Mouse (Mus musculus) gastrocnemius, postnatal 14 days (tissue): Measurements from ENCODE around the gene Anks4b. TPM values are rescaled to one million over a fixed set of nuclear protein-coding genes. Genes with fewer than 3 reads are reported as not detected.
A peak's percentile ranks its signal among the peaks of the same experiment; 100 is the strongest.

Experiments used
- DNase-seq: peaks from one replicate; pipeline ENCODE4 v3.0.0; 2021; ENCODE audit warnings: mixed read lengths
- intact Hi-C: fragments of 180-260 bp; cut with DNase I; formaldehyde crosslinking; loops from one replicate; pipeline ENCODE4 v1.15.1; 2025; ENCODE audit warnings: low total_unique reads
- long read RNA-seq, 2 experiments: library from polyadenylated mRNA; stranded (forward); transcript quantifications; one replicate each; pipeline ENCODE4 v2.0.0; 2021
- total RNA-seq, 2 experiments: library from RNA; stranded (reverse); gene quantifications; 2 replicates each; pipeline ENCODE4 v1.2.3; 2021

Gene Anks4b
- under 1 TPM in 1 of 2 experiments, not detected in 1; 0.04 TPM for total RNA-seq
- long read RNA-seq, experiment 1, result 0 reads
- long read RNA-seq, experiment 2, result 0 reads

GRCm38 (mm10) chr7:120173603-120174244, at the start of gene Anks4b:
TSS of gene Anks4b (plus strand) at chr7:120173858.
- no peak for DNase-seq
- intact Hi-C loops, result no loop called here

GRCm38 (mm10) chr7:120124844-120125243, 48.8 kb upstream of the Anks4b start:
- DNase-seq, result peak; percentile 57
- intact Hi-C loops, result loop anchor here (2.0 kb wide), 1 partner anchor 80 kb away; no protein-coding TSS in a partner anchor

- intact Hi-C loops, result no loop called here
- no peak for DNase-seq
These were observed 46.5 kb upstream of the Anks4b start for GRCm38 (mm10) chr7:120126976-120127685.

GRCm38 (mm10) chr7:120127686-120128059, 46.0 kb upstream of the Anks4b start:
- intact Hi-C loops, result no loop called here
- DNase-seq, result no peak

GRCm38 (mm10) chr7:120128951-120129350, 44.7 kb upstream of the Anks4b start:
- no peak for DNase-seq
- intact Hi-C loops, result no loop called here

GRCm38 (mm10) chr7:120142743-120143142, 30.9 kb upstream of the Anks4b start:
- DNase-seq, result no peak
- intact Hi-C loops, result no loop called here

GRCm38 (mm10) chr7:120145191-120145590, 28.5 kb upstream of the Anks4b start, which contains the start of gene Zp2:
TSS of gene Zp2 (minus strand) at chr7:120145291.
- no peak for DNase-seq
- intact Hi-C loops, result no loop called here

- intact Hi-C loops, result no loop called here
- DNase-seq, result no peak
These were observed 23.4 kb upstream of the Anks4b start for GRCm38 (mm10) chr7:120150257-120150656.

GRCm38 (mm10) chr7:120150898-120151297, 22.8 kb upstream of the Anks4b start:
- no peak for DNase-seq
- intact Hi-C loops, result no loop called here

GRCm38 (mm10) chr7:120156841-120157409, 16.7 kb upstream of the Anks4b start:
- no peak for DNase-seq
- intact Hi-C loops, result no loop called here

- intact Hi-C loops, result no loop called here
- no peak for DNase-seq
These were observed 16.0 kb upstream of the Anks4b start for GRCm38 (mm10) chr7:120157575-120158061.

- DNase-seq, result no peak
- intact Hi-C loops, result no loop called here
These were observed 15.5 kb upstream of the Anks4b start for GRCm38 (mm10) chr7:120158121-120158613.

GRCm38 (mm10) chr7:120163581-120164251, 9.9 kb upstream of the Anks4b start:
- DNase-seq, result no peak
- intact Hi-C loops, result no loop called here

- intact Hi-C loops, result no loop called here
- no peak for DNase-seq
These were observed 1.4 kb upstream of the Anks4b start for GRCm38 (mm10) chr7:120172188-120172700.

GRCm38 (mm10) chr7:120174723-120175504, 1.3 kb downstream of the Anks4b start:
- DNase-seq, result no peak
- intact Hi-C loops, result no loop called here

GRCm38 (mm10) chr7:120177611-120178010, 4.0 kb downstream of the Anks4b start:
- DNase-seq, result no peak

GRCm38 (mm10) chr7:120178935-120179334, 5.3 kb downstream of the Anks4b start:
- no peak for DNase-seq
- intact Hi-C loops, result no loop called here

More at GRCm38 (mm10) chr7:120177611-120178010, 4.0 kb downstream of the Anks4b start:
- intact Hi-C loops, result no loop called here

GRCm38 (mm10) chr7:120180547-120180946, 6.9 kb downstream of the Anks4b start:
- intact Hi-C loops, result no loop called here
- DNase-seq, result no peak
